Mouse (Mus musculus) spleen, postnatal 14 days (tissue): ENCODE results near the gene Taf1.
A peak's percentile ranks its signal among the peaks of the same experiment; 100 is the strongest.

ENCODE experiments used
- DNase-seq, 2 experiments: peaks; one replicate each; pipeline ENCODE4 v3.0.0; 2021 to 2022; ENCODE audit warnings: low spot score in 2 of 2

The Taf1 gene

DNA sequence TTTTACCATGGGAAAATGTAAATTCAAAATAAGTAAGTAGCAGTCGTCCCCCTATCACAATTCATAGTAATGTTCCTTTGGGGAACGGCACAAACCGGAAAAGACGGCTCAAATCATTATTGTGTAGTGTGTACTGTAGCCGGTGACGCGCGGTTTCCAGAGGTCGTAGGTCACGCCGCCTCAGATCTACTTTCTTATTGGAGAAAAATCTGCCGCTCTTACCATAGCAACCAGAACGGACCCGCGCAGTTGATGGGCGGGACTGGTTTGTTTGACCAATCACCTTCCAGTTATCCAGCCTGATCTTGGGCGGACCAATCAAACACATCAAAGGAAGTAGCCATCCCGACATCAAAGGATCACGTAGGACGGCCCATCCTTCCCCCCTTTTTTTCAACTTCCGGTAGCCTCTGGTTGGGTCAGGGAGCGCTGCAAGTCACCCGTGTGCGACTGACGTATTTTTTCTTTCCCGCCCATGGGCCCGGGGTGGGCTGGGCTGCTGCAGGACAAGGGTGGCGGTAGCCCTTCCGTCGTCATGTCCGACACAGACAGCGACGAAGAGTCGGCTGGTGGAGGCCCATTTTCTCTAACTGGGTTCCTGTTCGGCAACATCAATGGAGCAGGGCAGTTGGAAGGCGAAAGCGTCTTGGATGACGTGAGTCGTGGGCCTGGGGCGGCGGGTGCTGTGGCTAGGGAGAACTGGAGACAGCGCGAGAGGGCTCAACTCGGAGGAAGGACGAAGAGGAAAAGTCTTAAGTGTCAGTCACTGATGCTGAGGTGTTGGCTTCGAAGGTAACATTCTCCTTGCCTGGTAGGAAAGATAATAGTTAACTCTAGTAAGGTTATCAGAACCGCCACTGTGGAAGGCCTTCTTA lies at the start of gene Taf1:
Taf1 (plus strand) TSS at position 388 of the 875 bp plus-strand sequence.
- DNase-seq: peak; percentile 77 to 81

DNA sequence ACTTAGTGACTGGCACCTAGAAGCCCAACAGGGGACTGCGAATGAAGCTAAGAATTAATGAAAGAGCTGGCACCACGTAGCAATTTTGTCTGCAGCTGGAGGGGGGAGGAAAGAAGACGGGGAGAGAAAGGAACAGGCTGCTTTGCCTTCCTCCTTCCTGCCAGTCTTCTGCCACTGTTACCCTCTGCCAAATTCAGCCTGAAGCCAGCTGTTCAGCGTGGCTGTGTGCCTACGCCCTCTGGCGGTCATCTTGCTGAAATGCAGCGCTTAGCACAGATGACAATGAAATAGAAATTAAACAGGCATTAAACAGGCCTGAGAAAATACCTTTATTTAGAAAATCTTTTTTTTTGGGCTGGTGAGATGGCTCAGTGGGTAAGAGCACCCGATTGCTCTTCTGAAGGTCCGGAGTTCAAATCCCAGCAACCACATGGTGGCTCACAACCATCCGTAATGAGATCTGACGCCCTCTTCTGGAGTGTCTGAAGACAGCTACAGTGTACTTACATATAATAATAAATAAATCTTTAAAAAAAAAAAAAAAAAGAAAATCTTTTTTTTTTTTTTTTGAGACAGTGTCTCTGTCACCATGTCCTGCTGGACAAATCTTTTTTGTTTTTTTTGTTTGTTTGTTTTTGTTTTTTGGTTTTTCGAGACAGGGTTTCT lies 45.9 kb upstream of the Taf1 start:
- DNase-seq: peak; percentile 1 to 7

DNA sequence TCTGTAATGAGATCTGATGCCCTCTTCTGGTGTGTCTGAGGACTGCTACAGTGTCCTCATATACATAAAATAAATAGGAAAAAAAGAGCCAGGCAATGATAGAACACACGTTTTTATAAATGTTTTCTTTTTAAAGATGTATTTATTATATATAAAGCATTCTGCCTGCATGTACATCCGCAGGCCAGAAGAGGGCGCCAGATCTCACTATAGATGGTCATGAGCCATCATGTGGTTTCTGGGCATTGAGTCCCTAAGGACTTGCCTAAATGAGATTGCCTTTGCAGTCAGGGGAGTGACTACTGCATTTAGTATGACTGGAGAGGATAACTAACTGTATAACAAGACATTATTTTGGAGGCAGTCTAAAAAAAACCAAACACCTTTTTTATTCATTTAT lies 27.9 kb upstream of the Taf1 start:
- DNase-seq: peak in 1 of 2 experiments; percentile 10

DNA sequence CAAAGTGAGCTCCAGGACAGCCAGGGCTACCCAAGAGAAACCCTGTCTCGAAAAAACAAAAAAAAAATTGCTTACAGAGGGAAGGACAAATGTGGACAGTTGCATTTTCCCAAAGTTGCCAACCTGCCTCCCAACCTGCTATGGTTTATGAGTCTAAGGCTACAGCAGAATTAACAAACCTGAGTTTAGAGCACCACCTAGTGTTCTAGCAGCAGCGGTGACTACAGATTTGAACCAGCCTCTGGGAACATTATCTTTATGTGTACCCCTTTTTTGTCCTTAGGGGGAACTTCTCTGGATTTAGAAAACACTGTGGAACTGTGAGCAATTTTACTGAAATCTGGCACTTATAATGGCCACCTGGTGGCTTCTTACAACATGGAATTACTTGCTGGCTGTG lies 16.8 kb upstream of the Taf1 start:
- DNase-seq: no peak

DNA sequence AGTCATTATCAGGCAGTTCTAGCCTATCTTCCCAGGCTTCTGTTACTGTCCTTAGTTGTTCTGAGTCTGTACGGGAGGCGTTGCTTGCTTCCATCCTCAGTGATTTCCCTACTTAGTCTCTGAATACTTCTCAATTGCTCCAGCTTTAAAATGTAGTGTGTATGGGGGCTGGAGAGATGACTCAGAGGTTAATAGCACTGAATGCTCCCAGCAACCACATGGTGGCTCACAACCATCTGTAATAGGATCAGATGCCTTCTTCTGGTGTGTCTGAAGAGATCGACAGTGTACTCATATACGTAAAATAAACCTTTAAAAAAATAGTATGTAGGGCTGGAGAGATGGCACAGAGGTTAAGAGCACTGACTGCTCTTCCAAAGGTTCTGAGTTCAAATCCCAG lies 14.5 kb upstream of the Taf1 start:
- DNase-seq: no peak

DNA sequence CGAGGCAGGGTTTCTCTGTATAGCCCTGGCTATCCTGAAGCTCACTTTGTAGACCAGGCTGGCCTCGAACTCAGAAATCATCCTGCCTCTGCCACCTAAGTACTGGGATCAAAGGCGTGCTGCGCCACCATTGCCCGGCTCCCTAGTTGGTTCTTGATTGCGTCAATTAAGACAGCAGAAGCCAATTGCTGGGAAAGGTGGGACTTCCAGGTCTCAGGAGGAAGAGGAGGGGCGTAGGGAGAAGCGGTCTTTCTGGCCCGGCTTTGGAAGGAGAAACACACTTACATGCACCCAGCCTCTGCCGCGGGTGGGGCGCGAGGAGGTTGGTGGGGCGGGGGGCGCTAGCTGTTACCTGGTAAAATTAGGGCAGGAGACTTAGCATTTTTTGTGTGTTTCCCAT lies 10.5 kb upstream of the Taf1 start:
- DNase-seq: no peak

DNA sequence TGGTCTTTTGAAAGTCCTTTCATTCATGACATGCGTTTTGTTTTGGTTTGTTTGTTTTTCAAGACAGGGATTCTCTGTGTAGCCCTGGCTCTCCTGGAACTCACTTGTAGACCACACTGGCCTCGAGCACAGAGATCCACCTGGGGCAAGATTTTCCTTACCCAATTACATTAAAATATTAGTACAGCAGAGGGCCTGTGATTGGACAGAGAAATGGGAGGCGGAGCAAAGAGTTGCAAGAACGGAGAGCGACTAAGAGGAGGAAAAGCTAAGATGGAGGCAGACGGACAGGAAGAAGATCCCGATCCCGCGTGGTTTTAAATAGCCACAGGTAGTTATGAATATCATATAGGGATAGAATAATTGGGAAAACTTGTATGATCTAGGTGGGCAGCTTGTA lies 5.2 kb upstream of the Taf1 start:
- DNase-seq: peak in 1 of 2 experiments; percentile 5

DNA sequence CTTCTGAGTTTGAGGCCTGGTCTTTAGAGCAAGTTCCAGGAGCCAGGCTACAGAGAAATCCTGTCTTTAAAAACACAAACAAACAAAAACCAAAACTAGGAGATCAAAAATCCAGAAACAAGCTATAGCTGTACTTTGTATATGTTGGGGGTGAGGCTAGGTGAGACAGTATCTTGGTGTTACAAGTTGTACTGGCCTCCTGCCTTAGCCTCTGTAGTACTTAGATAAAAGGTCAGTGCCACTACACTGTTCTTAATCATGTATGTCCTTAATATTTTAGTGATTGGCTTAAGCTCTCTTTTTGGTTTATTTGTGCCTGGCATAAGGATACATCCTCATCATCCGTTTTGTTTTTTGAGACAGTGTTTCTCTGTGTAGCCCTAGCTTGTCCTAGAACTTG lies 52.9 kb downstream of the Taf1 start:
- DNase-seq: no peak

DNA sequence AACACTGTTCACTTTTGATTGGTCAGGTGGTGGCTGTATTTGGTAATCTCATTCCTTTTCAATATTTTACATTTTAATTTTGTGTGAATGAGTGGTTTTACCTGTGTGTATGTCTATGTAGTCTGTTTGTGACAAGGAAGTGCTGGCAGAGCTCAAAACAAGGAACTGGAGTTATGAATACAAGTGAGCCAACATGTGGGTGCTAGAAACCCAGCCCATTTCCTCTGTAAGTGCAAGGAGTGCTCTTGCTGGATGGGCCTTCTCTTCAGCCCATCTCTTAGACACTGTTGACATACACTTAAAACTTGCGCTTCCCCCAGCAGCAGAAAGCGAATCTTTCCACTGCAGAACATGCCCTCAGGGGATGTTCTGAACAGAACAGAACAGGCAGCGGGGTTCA lies 83.6 kb downstream of the Taf1 start:
- DNase-seq: no peak

DNA sequence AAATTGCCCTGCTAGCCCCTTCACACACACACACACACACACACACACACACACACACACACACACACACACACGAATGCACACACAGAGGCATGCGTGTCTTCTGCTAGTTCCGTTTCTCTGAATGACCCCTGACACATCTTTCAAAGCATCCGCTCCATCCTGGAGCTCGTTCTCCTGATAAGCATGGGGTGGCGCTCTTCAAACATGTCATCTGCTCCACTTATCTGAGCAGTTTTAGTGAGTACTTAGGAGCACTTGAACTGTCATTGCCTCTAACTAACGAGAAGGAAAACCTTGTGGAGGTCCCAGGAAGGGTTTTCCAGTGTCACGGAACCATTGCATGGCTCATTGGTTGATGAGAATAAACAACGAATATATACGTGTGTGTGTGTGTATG lies 85.4 kb downstream of the Taf1 start:
- DNase-seq: no peak

DNA sequence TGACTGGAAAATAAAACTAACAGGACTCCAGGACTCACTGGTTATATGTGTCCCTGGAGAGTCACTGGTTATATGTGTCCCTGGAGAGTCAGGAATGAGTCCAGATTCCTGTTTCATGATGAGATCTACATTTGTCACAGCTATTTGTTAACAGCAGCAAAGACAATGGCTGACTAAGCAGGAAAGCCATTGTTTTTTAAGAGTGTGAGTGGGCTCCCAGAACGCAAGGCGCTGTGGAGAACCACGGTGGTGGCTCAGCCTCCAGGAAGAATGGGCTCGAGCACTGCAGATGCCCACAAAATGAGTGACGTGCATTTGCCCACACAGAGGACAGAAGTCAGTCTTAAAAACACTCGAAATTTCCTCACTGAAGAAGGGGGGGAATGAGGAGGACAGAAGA lies 87.8 kb downstream of the Taf1 start:
- DNase-seq: no peak

DNA sequence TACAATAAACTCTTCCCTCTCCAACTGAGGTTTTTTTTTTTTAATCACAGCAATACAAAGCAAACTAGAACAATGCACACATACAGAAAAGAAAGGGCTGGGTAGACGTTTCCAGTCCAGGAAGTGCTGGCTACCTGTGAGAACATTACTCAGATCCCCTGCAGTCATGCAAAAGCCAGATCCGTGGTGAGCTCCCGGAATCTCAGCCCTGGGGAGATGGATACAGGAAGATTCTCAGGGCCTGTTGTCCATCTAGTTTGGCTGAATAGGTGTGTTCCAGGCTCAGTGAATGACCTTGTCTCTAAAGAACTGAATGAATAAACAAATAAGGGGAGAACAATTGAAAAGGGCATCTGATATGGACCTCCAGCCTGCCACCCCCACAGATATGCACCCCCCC lies 90.0 kb downstream of the Taf1 start:
- no peak for DNase-seq

DNA sequence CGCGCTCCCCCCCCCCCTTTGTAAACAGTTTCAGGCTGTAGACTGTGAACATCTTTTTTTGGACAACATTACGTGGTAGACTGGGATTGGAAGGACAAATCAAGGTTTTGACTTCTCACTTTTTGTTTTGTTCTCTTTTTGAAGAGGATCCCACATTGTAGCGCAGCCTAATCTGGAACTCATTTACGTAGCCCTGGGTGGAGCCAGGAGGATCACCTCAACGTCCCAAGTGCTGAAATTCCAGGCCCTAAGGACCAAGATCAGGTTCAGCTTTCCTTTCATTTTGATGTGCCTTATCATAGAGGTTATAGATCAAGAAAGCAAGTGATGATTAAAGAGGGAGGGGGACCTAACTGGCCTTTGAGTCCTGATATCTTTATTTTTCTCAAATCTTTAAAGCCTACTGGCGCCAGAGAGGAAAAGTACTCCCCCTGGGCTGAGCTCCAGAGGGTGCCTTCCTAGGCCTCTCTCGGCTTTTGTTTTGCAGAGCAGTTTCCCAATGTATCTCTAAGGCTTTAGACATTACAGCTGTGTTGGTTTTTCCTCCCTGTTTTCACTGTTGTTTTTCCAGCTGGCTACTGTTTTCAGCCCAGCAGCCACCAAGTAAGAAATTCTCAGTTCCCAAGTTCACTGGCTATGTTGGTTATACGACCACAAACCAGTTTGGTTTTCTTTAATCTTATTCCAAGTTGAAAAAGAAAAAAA lies 104.4 kb downstream of the Taf1 start:
- no peak for DNase-seq

DNA sequence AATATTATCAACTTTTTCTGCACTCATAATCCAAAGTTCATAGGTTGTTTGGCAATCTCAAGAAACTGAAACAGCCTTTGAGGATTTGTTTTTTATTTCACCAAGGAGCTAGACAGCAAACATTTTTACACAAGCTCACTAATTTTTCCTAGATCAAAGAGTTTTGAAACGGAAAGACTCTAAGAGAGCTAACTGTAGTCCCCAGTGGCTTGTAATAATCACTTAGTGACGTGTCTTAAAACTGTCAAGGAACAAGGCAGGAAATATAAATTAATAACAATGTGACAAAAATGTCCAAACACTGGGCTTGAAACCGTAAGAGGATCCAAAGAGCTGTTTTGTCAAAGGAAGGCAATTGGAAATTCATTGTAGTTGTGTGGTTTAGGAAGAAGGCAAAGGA lies 106.3 kb downstream of the Taf1 start:
- no peak for DNase-seq

DNA sequence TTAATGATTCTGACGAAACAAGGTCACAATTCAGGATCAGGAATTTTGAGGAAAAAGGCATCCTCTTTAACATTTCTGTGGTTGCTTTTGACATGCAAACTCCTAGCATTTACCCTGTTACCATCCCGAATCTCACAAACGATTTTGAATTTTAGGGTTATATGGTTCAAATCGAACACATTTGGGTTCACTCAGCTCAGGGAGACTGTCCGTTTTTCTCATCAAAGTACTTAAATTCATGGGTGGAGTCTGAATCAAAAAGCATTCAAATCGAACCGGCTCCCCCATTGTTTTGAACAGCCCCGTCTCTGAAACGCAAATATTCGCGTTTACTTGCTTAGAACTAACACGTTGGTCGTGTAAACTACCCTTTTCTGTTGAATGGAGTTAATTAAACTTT lies 106.8 kb downstream of the Taf1 start:
- peak in 1 of 2 experiments; percentile 3 for DNase-seq

DNA sequence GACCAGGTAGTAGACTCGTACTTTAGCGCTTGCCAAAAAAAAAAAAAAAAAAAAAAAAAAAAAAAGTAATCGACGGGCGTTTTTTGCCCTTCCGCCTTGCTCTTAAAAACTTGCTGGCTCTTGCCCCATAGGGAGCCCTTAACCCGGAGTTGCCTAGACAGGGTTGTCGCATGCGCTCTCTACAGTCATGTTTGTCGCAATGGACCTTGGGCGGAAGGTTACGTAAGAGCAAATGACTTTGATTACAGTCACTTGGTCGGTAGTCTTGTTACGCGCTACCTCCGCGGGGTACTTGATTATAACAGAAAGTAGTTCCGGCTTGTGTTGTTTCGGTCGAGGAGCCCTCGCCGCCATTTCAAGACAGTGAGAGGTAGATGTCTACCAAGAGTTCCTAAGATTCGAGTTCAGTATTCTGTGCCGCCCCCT lies 107.2 kb downstream of the Taf1 start, which contains the start of gene Ogt:
Ogt (plus strand) TSS at position 320 of the 426 bp plus-strand sequence.
- peak; percentile 68 to 79 for DNase-seq

DNA sequence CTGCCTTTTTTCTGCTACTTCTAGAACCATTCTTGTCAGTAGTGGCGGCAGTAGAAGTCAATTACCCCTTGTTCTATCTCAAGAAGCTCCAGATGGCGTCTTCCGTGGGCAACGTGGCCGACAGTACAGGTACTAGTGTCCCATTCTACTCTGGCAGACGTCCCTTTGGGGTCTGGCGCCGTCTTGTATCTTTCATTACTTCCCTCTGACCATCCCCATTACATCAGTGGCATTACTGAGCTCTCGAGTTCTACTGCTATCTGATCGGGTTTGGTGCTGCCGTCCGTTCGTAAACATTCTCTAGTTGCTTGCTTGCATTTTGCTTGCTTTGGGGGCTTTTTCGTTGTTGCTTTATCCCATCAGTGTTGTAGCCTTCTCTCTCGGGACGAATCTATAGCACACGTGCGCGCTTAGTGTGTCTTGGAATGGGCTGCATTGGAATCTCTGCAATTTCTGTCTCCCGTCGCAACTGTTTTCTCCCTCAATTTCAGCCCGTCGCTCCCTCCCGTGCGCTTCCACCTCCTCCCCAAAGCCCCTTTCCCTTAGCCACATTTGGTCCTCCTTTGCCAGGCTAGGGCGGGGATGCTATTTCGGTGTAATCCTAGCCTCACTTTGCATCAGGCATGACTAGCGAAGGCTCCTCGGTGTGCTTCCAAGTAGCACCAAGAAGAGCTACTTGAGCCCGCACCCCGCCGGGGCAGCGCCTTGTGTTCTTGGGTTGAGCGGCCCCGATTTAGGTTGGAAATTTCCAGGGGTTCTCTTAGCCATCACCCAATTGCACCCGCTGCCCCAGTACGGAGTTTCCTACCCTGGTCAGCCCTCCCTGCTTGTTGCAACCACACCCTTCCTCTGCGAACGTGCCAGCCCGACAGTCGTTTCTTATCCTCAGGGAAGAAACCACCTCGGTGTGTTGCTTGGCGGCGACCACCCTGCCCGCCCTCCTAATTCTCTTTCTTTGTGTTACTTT lies 107.9 kb downstream of the Taf1 start:
- peak; percentile 16 to 21 for DNase-seq

DNA sequence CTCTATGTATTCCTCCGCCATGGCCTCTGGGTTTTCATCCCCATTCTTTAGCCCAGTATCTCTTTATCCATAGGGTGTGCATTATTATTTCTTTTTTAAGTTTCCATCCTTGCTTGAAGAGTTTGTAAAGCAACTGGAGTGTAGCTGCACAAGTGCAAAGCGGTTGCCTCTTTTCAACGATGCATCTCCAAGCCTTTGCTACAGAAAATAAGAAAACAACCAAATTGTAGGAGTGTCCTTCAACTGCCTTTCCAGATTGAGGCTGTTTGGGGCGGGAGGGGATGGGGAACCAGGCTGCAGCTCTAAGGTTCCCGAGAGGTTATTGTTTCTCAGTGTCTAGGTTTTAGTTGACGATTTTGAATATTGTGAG lies 108.6 kb downstream of the Taf1 start:
- no peak for DNase-seq

DNA sequence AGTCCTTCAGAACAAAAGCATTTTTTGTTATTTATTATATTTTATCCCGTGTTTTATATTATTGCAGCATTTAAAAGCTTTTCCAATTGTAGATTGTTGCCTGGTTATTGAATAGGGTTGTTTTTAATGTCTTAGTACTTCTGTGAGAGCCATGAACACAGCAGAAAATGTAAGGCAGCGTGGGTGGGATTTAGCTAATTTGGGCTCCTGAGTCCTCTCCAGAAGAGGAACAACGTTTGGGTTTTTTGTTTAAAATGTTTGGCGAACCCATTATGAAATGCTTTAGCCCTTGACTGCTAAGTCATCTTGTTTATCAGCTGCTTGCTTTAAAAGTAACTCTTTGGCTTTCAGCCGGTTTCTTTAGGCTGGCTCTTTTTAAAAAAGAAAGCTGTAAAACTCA lies 109.6 kb downstream of the Taf1 start:
- DNase-seq: no peak

DNA sequence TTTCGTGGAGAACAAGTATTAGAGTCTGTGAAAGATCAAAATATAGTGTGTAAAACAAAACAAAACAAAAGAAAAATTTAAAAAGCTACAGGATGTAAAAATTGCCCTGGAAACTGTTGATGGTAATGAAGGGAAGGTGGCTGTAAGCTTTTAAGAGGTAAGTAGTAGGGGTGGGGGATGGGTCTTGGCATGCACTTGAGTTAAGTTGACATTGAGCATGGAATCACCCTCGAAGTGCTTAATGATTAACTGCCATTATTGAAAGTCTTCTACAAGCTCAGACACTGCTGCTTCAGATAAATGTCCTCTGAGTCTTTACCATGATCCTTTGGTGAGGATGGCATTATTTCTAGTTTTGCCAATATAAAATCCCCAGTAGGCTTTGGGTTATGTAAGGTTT lies 112.8 kb downstream of the Taf1 start:
- no peak for DNase-seq

DNA sequence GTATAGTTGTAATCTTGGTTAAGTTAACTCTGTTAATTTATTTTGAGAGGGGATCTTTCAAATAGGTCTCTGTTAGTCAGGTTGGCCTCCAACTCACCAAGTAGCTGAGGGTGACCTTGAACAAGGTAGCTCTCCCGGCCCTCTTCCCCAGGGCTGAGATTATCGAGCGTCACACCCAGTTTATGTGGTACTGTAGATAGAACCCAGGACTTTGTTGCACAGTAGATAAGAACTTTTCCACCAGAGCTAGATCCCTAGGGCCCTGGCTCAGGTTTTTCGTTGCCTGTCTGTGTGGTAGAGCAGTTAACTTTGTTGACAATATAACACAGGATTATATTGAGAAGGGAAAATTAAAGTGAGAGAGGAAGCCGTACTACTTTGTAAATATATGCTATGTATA lies 114.1 kb downstream of the Taf1 start:
- no peak for DNase-seq
